Mouse (Mus musculus) myocyte (in vitro differentiated cells): ENCODE data around the gene Tbxas1.

Source experiments
- CEBPB ChIP-seq: IDR thresholded peaks from 2 replicates; pipeline ENCODE4 v1.6.1; 2011; ENCODE audit warnings: mild to moderate bottlenecking, moderate library complexity; ENCODE audit not compliant: poor library complexity, insufficient read depth, severe bottlenecking
- MYOD1 ChIP-seq, 3 experiments: IDR thresholded peaks; one replicate each; pipeline ENCODE4 v1.6.1; 2011; ENCODE audit warnings: control low read depth in 2 of 3, low read depth in 2 of 3, mild to moderate bottlenecking in 2 of 3, moderate library complexity in 1 of 3; ENCODE audit not compliant: insufficient read length in 2 of 3, control insufficient read depth in 1 of 3
- MYOG ChIP-seq, 3 experiments: IDR thresholded peaks; one replicate each; pipeline ENCODE4 v1.6.1; 2011; ENCODE audit warnings: control low read depth in 2 of 3, low read depth in 2 of 3, mild to moderate bottlenecking in 2 of 3; ENCODE audit not compliant: insufficient read length in 2 of 3, control insufficient read depth in 1 of 3, insufficient read depth in 1 of 3
- POLR2A ChIP-seq: IDR thresholded peaks from one replicate; pipeline ENCODE4 v1.6.1; 2011; ENCODE audit warnings: low read depth, mild to moderate bottlenecking, control low read depth, moderate library complexity; ENCODE audit not compliant: insufficient read length
- USF1 ChIP-seq: IDR thresholded peaks from one replicate; pipeline ENCODE4 v1.6.1; 2011; ENCODE audit warnings: low read depth, mild to moderate bottlenecking, control low read depth, moderate library complexity

GRCm38 (mm10) chr6:38893615-38894014 lies 18.4 kb downstream of the Tbxas1 start:
- TF ChIP-seq USF1 (no peak), CEBPB (no peak), MYOD1 (IDR thresholded peaks at IDR 0.05; ENCODE audit: control insufficient read depth in 1 of 3, insufficient read length in 2 of 3, low read depth in 2 of 3) (no peak), POLR2A (no peak), MYOG (IDR thresholded peaks at IDR 0.05; ENCODE audit: control insufficient read depth in 1 of 3, insufficient read depth in 1 of 3, insufficient read length in 2 of 3, low read depth in 2 of 3) (no peak)
